In the genomic region with DNA sequence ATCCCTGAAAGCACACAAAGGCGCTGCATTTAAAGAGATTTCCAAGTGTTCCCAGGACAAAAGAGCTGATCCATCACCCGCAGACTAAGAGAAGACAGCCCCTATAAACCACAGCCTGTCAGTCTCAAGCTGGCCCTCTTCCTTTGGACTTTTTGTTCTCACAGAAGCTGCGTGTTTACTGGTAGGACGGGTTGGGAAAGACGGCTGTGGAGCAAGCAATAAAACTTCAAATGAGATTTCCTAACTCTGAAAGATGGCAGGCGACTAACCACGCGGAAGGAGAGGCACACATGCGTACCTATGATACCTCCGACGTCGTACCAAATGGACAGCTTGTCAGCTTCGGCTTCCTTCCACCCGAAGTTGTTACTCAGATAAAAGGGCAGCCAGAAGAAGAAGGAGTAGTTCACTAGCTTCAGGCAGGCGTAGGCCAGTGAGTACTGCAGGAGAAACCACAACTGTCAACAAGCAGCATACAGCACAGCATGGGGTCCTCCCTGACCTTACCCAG, we compare ENCODE assay signal across 13 mouse cellular contexts. TPM values are rescaled to one million over a fixed set of nuclear protein-coding genes. Genes with fewer than 3 reads are reported as not detected.
A peak's percentile ranks its signal among the peaks of the same experiment; 100 is the strongest.
DNase-seq lines count a peak whose midpoint lies in the region; ATAC-seq and TF ChIP-seq lines count a peak whose summit lies in the region.
"Had no signal": no experiment of that assay in that cellular context is flagged by ENCODE, and none has a peak within 500 bp of the region (broad histone marks: within the 10 kb centered on the region; RNA-seq: fewer than 3 reads in every experiment).

No protein-coding gene starts in this region.

- H3K9me3 ChIP-seq in kidney, postnatal 0 days (replicated peaks; ENCODE audit: low read length) = no peaks in the 10 kb centered on the region
- H3K9me3 ChIP-seq in hindbrain, embryonic 10.5 days = no peaks in the 10 kb centered on the region
- no peaks in the 10 kb centered on the region for H3K9me3 ChIP-seq in midbrain, embryonic 14.5 days (ENCODE audit: control insufficient read depth, low read length)

- H3K9ac ChIP-seq in kidney, postnatal 0 days (ENCODE audit: low read depth, low read length) = no peak overlapping the region
- no peak overlapping the region for H3K9ac ChIP-seq in midbrain, embryonic 14.5 days (replicated peaks; ENCODE audit: low read length)
- no peak overlapping the region for H3K9ac ChIP-seq in heart, adult 2 months (ENCODE audit: low read depth, low read length)

- no peak overlapping the region for H3K27ac ChIP-seq in kidney, postnatal 0 days
- peak overlapping the region; percentile 94 for H3K27ac ChIP-seq in hindbrain, embryonic 10.5 days
- peak overlapping the region; percentile 14 for H3K27ac ChIP-seq in midbrain, embryonic 14.5 days (replicated peaks; ENCODE audit: low read depth, low read length)
- no peak overlapping the region for H3K27ac ChIP-seq in heart, adult 2 months

- no peaks in the 10 kb centered on the region for H3K27me3 ChIP-seq in kidney, postnatal 0 days (ENCODE audit: insufficient read depth, low read length)
- H3K27me3 ChIP-seq in hindbrain, embryonic 10.5 days (ENCODE audit: insufficient read depth, poor library complexity, severe bottlenecking) = no peaks in the 10 kb centered on the region
- H3K27me3 ChIP-seq in midbrain, embryonic 14.5 days (ENCODE audit: control insufficient read depth, insufficient read depth, low read length) = no peaks in the 10 kb centered on the region
- no peaks in the 10 kb centered on the region for H3K27me3 ChIP-seq in heart, adult 2 months (ENCODE audit: control insufficient read depth, insufficient read depth, low read length)

- no peak overlapping the region for H3K4me3 ChIP-seq in kidney, postnatal 0 days (replicated peaks; ENCODE audit: low read depth, low read length)
- H3K4me3 ChIP-seq in hindbrain, embryonic 10.5 days = peak overlapping the region; percentile 7; the same call in 1 of the 2 replicates
- H3K4me3 ChIP-seq in midbrain, embryonic 14.5 days (replicated peaks; ENCODE audit: low read depth, low read length) = no peak overlapping the region
- no peak overlapping the region for H3K4me3 ChIP-seq in heart, adult 2 months

- peak; percentile 58 for DNase-seq in kidney, postnatal 0 days (ENCODE audit: low spot score)
- no peak for DNase-seq in kidney, adult 9 months
- peak; percentile 65 for DNase-seq in hindbrain, embryonic 10.5 days (ENCODE audit: low spot score)
- DNase-seq in midbrain, embryonic 14.5 days = peak; percentile 57
- no peak for DNase-seq in heart, adult 2 months
- DNase-seq in right cerebral cortex, postnatal 14 days = no peak
- DNase-seq: adrenal gland, adult 8-10 months; cerebellum, postnatal 14 days; gastrocnemius, postnatal 25 days; spleen, adult 18-20 months had no signal

- H3K4me1 ChIP-seq in kidney, postnatal 0 days (replicated peaks; ENCODE audit: insufficient read depth, low read length) = no peaks in the 10 kb centered on the region
- peaks cover 58% of the 10 kb centered on the region for H3K4me1 ChIP-seq in hindbrain, embryonic 10.5 days (replicated peaks)
- H3K4me1 ChIP-seq in midbrain, embryonic 14.5 days (ENCODE audit: control insufficient read depth, insufficient read depth, low read length) = peaks cover 28% of the 10 kb centered on the region; the same call in 1 of the 2 replicates
- no peaks in the 10 kb centered on the region for H3K4me1 ChIP-seq in heart, adult 2 months (ENCODE audit: control insufficient read depth, insufficient read depth, low read length)

- TF ChIP-seq POLR2A in heart, adult 2 months (IDR thresholded peaks at IDR 0.05; ENCODE audit: insufficient read depth, low read depth, low read length) = no peak

- H3K36me3 ChIP-seq in kidney, postnatal 0 days (ENCODE audit: insufficient read depth, low read length) = peaks cover 46% of the 10 kb centered on the region
- H3K36me3 ChIP-seq in hindbrain, embryonic 10.5 days = peaks cover 69% of the 10 kb centered on the region
- peaks cover 49% of the 10 kb centered on the region for H3K36me3 ChIP-seq in midbrain, embryonic 14.5 days (ENCODE audit: control insufficient read depth, insufficient read depth, low read length)
- H3K36me3 ChIP-seq in heart, adult 2 months (ENCODE audit: control insufficient read depth, insufficient read depth, low read length) = no peaks in the 10 kb centered on the region

- 35% methylated on average over 15 of the region's 15 CpGs for WGBS in kidney, postnatal 0 days
- 20% methylated on average over 15 of the region's 15 CpGs for WGBS in hindbrain, embryonic 10.5 days
- WGBS in midbrain, embryonic 14.5 days = 7% methylated on average over 15 of the region's 15 CpGs
- 77% methylated on average over 15 of the region's 15 CpGs for WGBS in heart, adult 2 months

- ATAC-seq in kidney, postnatal 0 days (replicated peaks; ENCODE audit: low FRiP score, low read depth) = no peak
- peak; percentile 50; the same call in 1 of the 2 replicates for ATAC-seq in common myeloid progenitor, adult 5-6 weeks (replicated peaks; ENCODE audit: low read depth, poor library complexity, severe bottlenecking)
- no peak for ATAC-seq in midbrain, embryonic 14.5 days (ENCODE audit: low FRiP score, low TSS enrichment)
- no peak for ATAC-seq in monocyte, adult 5-6 weeks (replicated peaks; ENCODE audit: insufficient number of reproducible peaks, low FRiP score, low TSS enrichment, poor library complexity, severe bottlenecking)

- intact Hi-C loops in heart, adult 2 months (cut with DNase I) = no loop called here

- no peaks in the 10 kb centered on the region for H3K79me2 ChIP-seq in heart, adult 2 months (replicated peaks; ENCODE audit: control insufficient read depth, insufficient read depth, low read length)

- TF ChIP-seq EP300 in heart, adult 2 months (IDR thresholded peaks at IDR 0.05; ENCODE audit: insufficient read depth, low read depth, low read length) = no peak

- no peak overlapping the region for H3K4me2 ChIP-seq in kidney, postnatal 0 days (ENCODE audit: low read length)
- no peak overlapping the region for H3K4me2 ChIP-seq in midbrain, embryonic 14.5 days (ENCODE audit: low read length)

- no peak for TF ChIP-seq CTCF in kidney, postnatal 0 days (IDR thresholded peaks at IDR 0.05; ENCODE audit: low read depth)
- TF ChIP-seq CTCF in heart, adult 2 months (IDR thresholded peaks at IDR 0.05) = no peak

RNA-seq across cellular contexts. Expression of gene Slc37a3, which starts 30.4 kb away (rescaled TPM):
- polyA plus RNA-seq in kidney, postnatal 0 days (2015; fragmentation: Nextera tagmentation; extraction: Ambion mirVana) = 46.8 and 57.3 TPM in 2 replicates
- 0.92 and 5.1 TPM in 2 replicates for total RNA-seq in common myeloid progenitor, adult 5-6 weeks (2017)
- polyA plus RNA-seq in hindbrain, embryonic 10.5 days (2016; fragmentation: Nextera tagmentation; extraction: Ambion mirVana) = 43.1 and 51.5 TPM in 2 replicates
- 58.4 and 69.3 TPM in 2 replicates for polyA plus RNA-seq in midbrain, embryonic 14.5 days (2014; fragmentation: Nextera tagmentation; extraction: Ambion mirVana)
- 10 to 100 TPM; 18.8 to 19.3 TPM for total RNA-seq in heart, adult 2 months (2021)
- polyA plus RNA-seq in heart, adult 2 months (2012; rRNA removed) = 9.2 and 16.8 TPM in 2 replicates
- total RNA-seq in monocyte, adult 5-6 weeks (2017) = 33.9 to 44.5 TPM (median 42.6 TPM) in 3 replicates

RNA-seq across cellular contexts. Expression of gene Rab19, which starts 33.9 kb away (rescaled TPM):
- polyA plus RNA-seq in kidney, postnatal 0 days (2015; fragmentation: Nextera tagmentation; extraction: Ambion mirVana) = 4.2 and 4.3 TPM in 2 replicates
- total RNA-seq in common myeloid progenitor, adult 5-6 weeks (2017) = 2.2 and 2.5 TPM in 2 replicates
- 0.31 and 0.80 TPM in 2 replicates for polyA plus RNA-seq in hindbrain, embryonic 10.5 days (2016; fragmentation: Nextera tagmentation; extraction: Ambion mirVana)
- polyA plus RNA-seq in midbrain, embryonic 14.5 days (2014; fragmentation: Nextera tagmentation; extraction: Ambion mirVana) = 0.17 TPM in 1 of 2 replicates, not detected in the other
- under 1 TPM; 0.14 to 0.50 TPM for total RNA-seq in heart, adult 2 months (2021)
- polyA plus RNA-seq in heart, adult 2 months (2012; rRNA removed) = 0.61 and 0.73 TPM in 2 replicates
- 28.5 to 54.8 TPM (median 44.2 TPM) in 3 replicates for total RNA-seq in monocyte, adult 5-6 weeks (2017)
- total RNA-seq: left cerebral cortex, postnatal 36 days had no signal

Comparison
In these comparisons a context has a peak if more than half of its experiments do, and no peak if none do; other contexts are left out.
1. DNase-seq: peak in kidney, postnatal 0 days (single experiment), hindbrain, embryonic 10.5 days (single experiment) and midbrain, embryonic 14.5 days (single experiment); none in kidney, adult 9 months (single experiment), heart, adult 2 months (0 of 2) and right cerebral cortex, postnatal 14 days (single experiment).
2. H3K27ac ChIP-seq: peak in hindbrain, embryonic 10.5 days (single experiment) and midbrain, embryonic 14.5 days (single experiment); none in kidney, postnatal 0 days (single experiment) and heart, adult 2 months (single experiment).